In genomic region chr5:118458727-118459390, GRCm38 (mm10) we compare ENCODE assay signal across 8 mouse cellular contexts.
DNase-seq lines count a peak whose midpoint lies in the region; ATAC-seq and TF ChIP-seq lines count a peak whose summit lies in the region.

No protein-coding gene starts in this region.

- POLR2A ChIA-PET in Patski (lab: Charles Lee), result interaction anchor here (0.6 to 1.2 kb wide), 7 partner anchors 13 to 109 kb away, joined by 3 to 5 read pairs (median 4); no protein-coding TSS in a partner anchor

- no peaks in the 10 kb centered on the region for H3K9me3 ChIP-seq in embryonic facial prominence, embryonic 12.5 days
- no peaks in the 10 kb centered on the region for H3K9me3 ChIP-seq in limb, embryonic 11.5 days (ENCODE audit: control insufficient read depth, low read length)
- H3K9me3 ChIP-seq in midbrain, embryonic 11.5 days (ENCODE audit: control insufficient read depth, low read length), result no peaks in the 10 kb centered on the region
- H3K9me3 ChIP-seq in stomach, embryonic 16.5 days (replicated peaks; ENCODE audit: control insufficient read depth, low read length), result no peaks in the 10 kb centered on the region

- peak; percentile 89 for ATAC-seq in Patski
- ATAC-seq in embryonic facial prominence, embryonic 12.5 days (ENCODE audit: insufficient number of reproducible peaks, insufficient read depth, low FRiP score, low TSS enrichment), result peak; percentile 75; the same call in 1 of the 2 replicates
- no peak for ATAC-seq in limb, embryonic 11.5 days (ENCODE audit: insufficient number of reproducible peaks, low FRiP score, low TSS enrichment, low read depth)
- ATAC-seq in midbrain, embryonic 11.5 days (ENCODE audit: low FRiP score), result peak; percentile 78
- ATAC-seq in stomach, embryonic 16.5 days (ENCODE audit: insufficient read depth, low FRiP score), result peak; percentile 88; the same call in 1 of the 2 replicates

- H3K36me3 ChIP-seq in embryonic facial prominence, embryonic 12.5 days, result no peaks in the 10 kb centered on the region
- no peaks in the 10 kb centered on the region for H3K36me3 ChIP-seq in limb, embryonic 11.5 days (ENCODE audit: control insufficient read depth, insufficient read depth, low read length)
- H3K36me3 ChIP-seq in midbrain, embryonic 11.5 days (ENCODE audit: control insufficient read depth, insufficient read depth, low read length), result no peaks in the 10 kb centered on the region
- no peaks in the 10 kb centered on the region for H3K36me3 ChIP-seq in stomach, embryonic 16.5 days (ENCODE audit: control insufficient read depth, insufficient read depth, low read length)

- H3K27ac ChIP-seq in embryonic facial prominence, embryonic 12.5 days, result no peak overlapping the region
- 0 out of 2 replicates have a peak overlapping the region, but pooled peaks have one; percentile 36 for H3K27ac ChIP-seq in limb, embryonic 11.5 days (replicated peaks; ENCODE audit: low read depth, low read length)
- H3K27ac ChIP-seq in midbrain, embryonic 11.5 days (ENCODE audit: low read depth, low read length), result peak overlapping the region; percentile 44; the same call in 1 of the 2 replicates
- peak overlapping the region; percentile 80 for H3K27ac ChIP-seq in stomach, embryonic 16.5 days (ENCODE audit: low read length)

- TF ChIP-seq CTCF in Patski (IDR thresholded peaks at IDR 0.05), result no peak

- in situ Hi-C loops in Patski (cut with MboI; ENCODE audit: low pct_unique_long_range_greater_than_20kb), result no loop called here

- H3K9ac ChIP-seq in embryonic facial prominence, embryonic 12.5 days, result peak overlapping the region; percentile 36; the same call in 1 of the 2 replicates
- no peak overlapping the region for H3K9ac ChIP-seq in limb, embryonic 11.5 days (ENCODE audit: low read length)
- peak overlapping the region; percentile 42 for H3K9ac ChIP-seq in midbrain, embryonic 11.5 days (ENCODE audit: low read length)
- peak overlapping the region; percentile 69 for H3K9ac ChIP-seq in stomach, embryonic 16.5 days (ENCODE audit: low read length)

- no peaks in the 10 kb centered on the region for H3K27me3 ChIP-seq in Patski
- H3K27me3 ChIP-seq in embryonic facial prominence, embryonic 12.5 days, result no peaks in the 10 kb centered on the region
- no peaks in the 10 kb centered on the region for H3K27me3 ChIP-seq in limb, embryonic 11.5 days (ENCODE audit: control insufficient read depth, insufficient read depth, low read length)
- H3K27me3 ChIP-seq in midbrain, embryonic 11.5 days (ENCODE audit: control insufficient read depth, insufficient read depth, low read length), result 0 out of 2 replicates have a peak, but pooled peaks cover 3% of the 10 kb centered on the region
- no peaks in the 10 kb centered on the region for H3K27me3 ChIP-seq in stomach, embryonic 16.5 days (ENCODE audit: control insufficient read depth, insufficient read depth, low read length)

- peak overlapping the region; percentile 24 for H3K4me3 ChIP-seq in embryonic facial prominence, embryonic 12.5 days
- no peak overlapping the region for H3K4me3 ChIP-seq in limb, embryonic 11.5 days (ENCODE audit: low read depth, low read length)
- peak overlapping the region; percentile 21 for H3K4me3 ChIP-seq in midbrain, embryonic 11.5 days (ENCODE audit: low read depth, low read length)
- peak overlapping the region; percentile 33 for H3K4me3 ChIP-seq in stomach, embryonic 16.5 days (replicated peaks; ENCODE audit: low read length)

- WGBS in embryonic facial prominence, embryonic 12.5 days, result 5% methylated on average over 16 of the region's 16 CpGs
- 5% methylated on average over 16 of the region's 16 CpGs for WGBS in limb, embryonic 11.5 days
- under 1% methylated on average over 16 of the region's 16 CpGs for WGBS in midbrain, embryonic 11.5 days
- 5% methylated on average over 16 of the region's 16 CpGs for WGBS in stomach, embryonic 16.5 days

- CTCF ChIA-PET in Patski (lab: Charles Lee), result interaction anchor here (0.9 to 2.7 kb wide), 2 partner anchors 14 to 76 kb away, joined by 3 to 7 read pairs; no protein-coding TSS in a partner anchor

- peak overlapping the region; percentile 54 for H3K4me2 ChIP-seq in embryonic facial prominence, embryonic 12.5 days (replicated peaks)
- peak overlapping the region; percentile 37 for H3K4me2 ChIP-seq in limb, embryonic 11.5 days (ENCODE audit: low read depth, severe bottlenecking)
- peak overlapping the region; percentile 52 for H3K4me2 ChIP-seq in midbrain, embryonic 11.5 days
- H3K4me2 ChIP-seq in stomach, embryonic 16.5 days (ENCODE audit: low read depth, low read length), result peak overlapping the region; percentile 65

- DNase-seq in Patski (ENCODE audit: low read depth, low spot score), result peak; percentile 100
- DNase-seq in heart, adult 18-20 months, result peak; percentile 83 to 92
- peak; percentile 30 for DNase-seq in kidney, adult 11 months
- DNase-seq in limb, embryonic 11.5 days (ENCODE audit: low spot score), result peak; percentile 68
- DNase-seq in midbrain, embryonic 11.5 days (ENCODE audit: low spot score, missing footprints), result peak; percentile 93
- DNase-seq in cerebellum, adult 9-11 months, result no peak

- peaks cover 21% of the 10 kb centered on the region for H3K4me1 ChIP-seq in embryonic facial prominence, embryonic 12.5 days
- peaks cover 13% of the 10 kb centered on the region for H3K4me1 ChIP-seq in limb, embryonic 11.5 days (ENCODE audit: control insufficient read depth, insufficient read depth, low read length)
- H3K4me1 ChIP-seq in midbrain, embryonic 11.5 days (ENCODE audit: control insufficient read depth, insufficient read depth, low read length), result peaks cover 13% of the 10 kb centered on the region
- H3K4me1 ChIP-seq in stomach, embryonic 16.5 days (ENCODE audit: control insufficient read depth, insufficient read depth, low read length), result peaks cover 15% of the 10 kb centered on the region
